Mouse (Mus musculus): Measurements from ENCODE around the gene Pid1.

The Pid1 gene

GRCm38 (mm10) chr1:84025746-84026145, 338.2 kb downstream of the Pid1 start:
- DNase-seq, result no peak

- DNase-seq, result no peak
These were observed 351.1 kb downstream of the Pid1 start for GRCm38 (mm10) chr1:84012871-84013375.

GRCm38 (mm10) chr1:84002630-84003029, 361.4 kb downstream of the Pid1 start:
- no peak for DNase-seq

Data from kidney, postnatal 25 days (tissue).